Mouse (Mus musculus) cerebellum, postnatal 14 days (tissue): ENCODE data around the gene Olfr654.

Experiments used
- DNase-seq, 2 experiments: peaks; one replicate each; pipeline ENCODE4 v3.0.0; 2021; ENCODE audit warnings: mixed read lengths in 2 of 2

The Olfr654 gene

GRCm38 (mm10) chr7:104586725-104587124 lies at the start of gene Olfr654:
Gene Olfr654, plus strand, starts transcription at chr7:104587025.
- no peak for DNase-seq

- no peak for DNase-seq
Observed at GRCm38 (mm10) chr7:104549833-104550232, 37.0 kb upstream of the Olfr654 start, which contains the start of gene Olfr651. Gene Olfr651, plus strand, starts transcription at chr7:104550133.

GRCm38 (mm10) chr7:104552700-104553099 lies 34.1 kb upstream of the Olfr654 start:
- no peak for DNase-seq

GRCm38 (mm10) chr7:104560601-104561000 lies 26.2 kb upstream of the Olfr654 start, which contains the start of gene Olfr652:
Gene Olfr652, plus strand, starts transcription at chr7:104560901.
- DNase-seq = no peak

- DNase-seq = no peak
Observed at GRCm38 (mm10) chr7:104577014-104577413, 9.8 kb upstream of the Olfr654 start, which contains the start of gene Olfr653. Gene Olfr653, plus strand, starts transcription at chr7:104577314.

- no peak for DNase-seq
Observed at GRCm38 (mm10) chr7:104580846-104581245, 6.0 kb upstream of the Olfr654 start.

GRCm38 (mm10) chr7:104581429-104581828 lies 5.4 kb upstream of the Olfr654 start:
- no peak for DNase-seq

GRCm38 (mm10) chr7:104588274-104588673 lies 1.4 kb downstream of the Olfr654 start:
- no peak for DNase-seq

GRCm38 (mm10) chr7:104601679-104602078 lies 14.9 kb downstream of the Olfr654 start, which contains the start of gene Olfr655:
Gene Olfr655, minus strand, starts transcription at chr7:104601779.
- DNase-seq = no peak

- DNase-seq = peak in 1 of 2 experiments; percentile 6
Observed at GRCm38 (mm10) chr7:104603173-104603572, 16.3 kb downstream of the Olfr654 start.

GRCm38 (mm10) chr7:104604727-104605126 lies 17.9 kb downstream of the Olfr654 start:
- DNase-seq = no peak

GRCm38 (mm10) chr7:104613655-104614054 lies 26.8 kb downstream of the Olfr654 start, which contains the start of gene Olfr656:
Gene Olfr656, plus strand, starts transcription at chr7:104613955.
- no peak for DNase-seq

- no peak for DNase-seq
Observed at GRCm38 (mm10) chr7:104624494-104624893, 37.7 kb downstream of the Olfr654 start, which contains the start of gene Olfr657. Gene Olfr657, plus strand, starts transcription at chr7:104624794.
